Mouse (Mus musculus): ENCODE measurements around the gene Zfpl1.
"Not testable (repeated sequence)": the region's sequence is repeated elsewhere in the genome, so short reads cannot be mapped to it uniquely, and the experiment has no call there.

Zfpl1 gene

GRCm38 (mm10) chr19:6058966-6059365 lies 25.8 kb downstream of the Zfpl1 start:
- DNase-seq (ENCODE audit: low read depth in 2 of 2, low spot score in 2 of 2), result no peak

- DNase-seq (ENCODE audit: low read depth in 2 of 2, low spot score in 2 of 2), result no peak
Observed at GRCm38 (mm10) chr19:6058513-6058912, 26.2 kb downstream of the Zfpl1 start.

GRCm38 (mm10) chr19:6057313-6058096 lies 27.3 kb downstream of the Zfpl1 start, which contains the start of the genes Mrpl49 and Fau:
Gene Mrpl49 (minus strand): TSS chr19:6057785.
Gene Fau (plus strand): TSS chr19:6057844.
- peak; percentile 98 to 99 for DNase-seq (ENCODE audit: low read depth in 2 of 2, low spot score in 2 of 2)

DNA sequence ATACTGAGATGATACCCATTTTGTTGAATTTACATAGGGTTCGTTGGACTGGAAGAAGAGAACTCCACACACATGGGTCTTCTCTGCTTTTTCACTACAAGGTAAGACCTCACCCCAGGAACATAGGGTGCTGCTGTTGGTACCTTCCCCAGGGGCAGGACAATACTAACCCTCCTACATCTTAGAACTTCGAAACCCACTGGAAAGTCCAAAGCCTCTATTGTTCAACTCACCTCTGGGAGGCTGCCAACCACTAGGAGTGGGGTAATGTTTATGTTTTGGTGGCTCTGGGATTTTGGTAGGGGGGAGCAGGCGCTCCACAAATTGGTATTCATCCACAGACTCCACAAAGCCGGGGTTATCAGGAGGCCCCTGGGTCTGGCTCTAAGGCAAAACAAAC lies 28.1 kb downstream of the Zfpl1 start:
- DNase-seq (ENCODE audit: low read depth in 2 of 2, low spot score in 2 of 2), result no peak

GRCm38 (mm10) chr19:6054296-6054695 lies 30.5 kb downstream of the Zfpl1 start:
- DNase-seq (ENCODE audit: low read depth in 2 of 2, low spot score in 2 of 2), result no peak

- no peak for DNase-seq (ENCODE audit: low read depth in 2 of 2, low spot score in 2 of 2)
Observed at GRCm38 (mm10) chr19:6052516-6052915, 32.2 kb downstream of the Zfpl1 start.

- no peak for DNase-seq (ENCODE audit: low read depth in 2 of 2, low spot score in 2 of 2)
Observed at GRCm38 (mm10) chr19:6048681-6049410, 35.9 kb downstream of the Zfpl1 start.

DNA sequence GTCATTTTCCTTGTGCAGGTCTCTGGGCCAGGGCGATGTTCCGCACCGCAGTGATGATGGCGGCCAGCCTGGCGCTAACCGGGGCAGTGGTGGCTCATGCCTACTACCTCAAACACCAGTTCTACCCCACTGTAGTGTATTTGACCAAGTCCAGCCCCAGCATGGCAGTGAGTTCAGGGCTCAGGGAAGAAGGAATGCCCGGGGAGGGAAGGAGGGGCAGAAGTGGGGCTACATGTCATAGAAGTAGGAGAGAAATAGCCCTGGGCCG lies 36.9 kb downstream of the Zfpl1 start:
- no peak for DNase-seq (ENCODE audit: low read depth in 2 of 2, low spot score in 2 of 2)

DNA sequence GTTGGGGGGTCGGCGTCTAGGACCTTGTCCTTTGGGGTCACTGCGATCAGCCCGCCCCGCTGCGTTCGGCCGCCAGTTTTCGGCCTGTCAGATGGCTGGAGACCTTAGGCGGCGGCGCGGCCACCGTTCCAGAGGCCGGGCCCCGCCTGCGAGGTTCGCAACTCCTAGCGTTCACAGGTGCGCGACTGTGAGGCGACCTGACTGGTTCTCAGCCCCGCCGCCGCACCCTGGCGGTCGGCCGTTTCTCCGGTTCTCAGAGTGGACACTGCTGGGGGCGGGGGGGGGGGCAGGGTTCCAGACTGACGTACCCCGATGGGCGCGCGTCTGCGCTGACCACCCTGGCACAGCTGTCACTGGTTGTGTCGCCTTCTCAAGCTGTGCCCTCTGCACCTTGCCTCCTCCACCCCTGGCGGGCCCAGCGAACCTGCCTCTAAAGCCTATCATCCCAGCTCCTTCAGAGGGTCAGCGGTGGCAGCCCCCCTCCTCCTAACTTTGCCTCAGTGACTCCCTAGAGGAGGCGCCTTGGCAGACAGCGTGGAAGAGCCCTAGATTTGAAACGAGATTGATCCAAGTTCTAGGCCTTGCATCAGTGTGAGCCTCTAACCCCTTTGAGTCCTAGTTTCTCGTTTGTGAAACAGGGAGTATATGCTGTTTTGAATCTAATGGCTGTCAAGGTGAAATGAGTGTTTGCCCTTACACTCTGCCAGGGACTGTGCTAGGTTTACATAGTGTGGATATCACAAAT lies 37.4 kb downstream of the Zfpl1 start:
- no peak for DNase-seq (ENCODE audit: low read depth in 2 of 2, low spot score in 2 of 2)

GRCm38 (mm10) chr19:6046294-6047153 lies 38.2 kb downstream of the Zfpl1 start, which contains the start of gene Syvn1:
Gene Syvn1 (plus strand): TSS chr19:6046576.
- peak; percentile 80 to 88 for DNase-seq (ENCODE audit: low read depth in 2 of 2, low spot score in 2 of 2)

- no peak for DNase-seq (ENCODE audit: low read depth in 2 of 2, low spot score in 2 of 2)
Observed at GRCm38 (mm10) chr19:6045366-6046293, 39.1 kb downstream of the Zfpl1 start.

DNA sequence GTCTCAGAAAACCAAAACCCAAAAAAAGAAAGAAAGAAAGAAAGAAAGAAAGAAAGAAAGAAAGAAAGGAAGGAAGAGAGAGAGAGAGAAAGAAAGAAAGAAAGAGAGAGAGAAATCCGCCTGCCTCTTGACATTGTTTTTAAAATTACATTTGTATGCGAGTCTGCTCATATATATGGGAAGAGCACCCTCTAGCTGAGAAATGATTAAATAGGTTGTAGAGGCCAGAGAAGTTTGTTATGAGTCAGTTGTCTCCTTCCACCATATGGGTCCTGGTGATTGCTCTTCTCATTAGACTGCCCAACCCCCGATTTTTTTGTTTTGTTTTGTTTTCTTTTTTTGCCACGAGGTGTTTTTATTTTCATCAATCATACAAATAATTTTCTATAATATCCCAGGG lies 40.7 kb downstream of the Zfpl1 start:
- not testable (repeated sequence) for DNase-seq (ENCODE audit: low read depth in 2 of 2, low spot score in 2 of 2)

- no peak for DNase-seq (ENCODE audit: low read depth in 2 of 2, low spot score in 2 of 2)
Observed at GRCm38 (mm10) chr19:6042293-6042692, 42.5 kb downstream of the Zfpl1 start.

- DNase-seq (ENCODE audit: low read depth in 2 of 2, low spot score in 2 of 2), result no peak
Observed at GRCm38 (mm10) chr19:6040002-6040401, 44.8 kb downstream of the Zfpl1 start.

- no peak for DNase-seq (ENCODE audit: low read depth in 2 of 2, low spot score in 2 of 2)
Observed at GRCm38 (mm10) chr19:6038326-6038725, 46.4 kb downstream of the Zfpl1 start.

DNA sequence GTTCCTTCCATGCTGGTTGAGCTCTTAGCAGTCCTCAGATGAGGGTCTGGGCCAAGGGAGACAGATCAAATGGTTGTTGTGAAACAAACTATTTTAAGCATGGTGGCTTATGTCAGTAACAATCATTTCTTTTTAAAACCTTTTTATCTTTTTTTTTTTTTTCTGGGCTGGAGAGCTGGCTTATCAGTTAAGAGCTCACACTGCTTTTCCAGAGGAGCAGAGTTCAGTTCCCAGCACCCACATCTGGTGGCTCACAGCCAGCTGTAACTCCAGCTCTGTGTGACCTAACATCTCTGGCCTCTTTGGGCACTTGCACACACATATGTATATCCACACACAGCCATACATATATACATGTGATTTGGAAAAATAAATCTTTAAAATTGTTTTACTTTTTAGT lies 47.1 kb downstream of the Zfpl1 start:
- DNase-seq (ENCODE audit: low read depth in 2 of 2, low spot score in 2 of 2), result no peak

DNA sequence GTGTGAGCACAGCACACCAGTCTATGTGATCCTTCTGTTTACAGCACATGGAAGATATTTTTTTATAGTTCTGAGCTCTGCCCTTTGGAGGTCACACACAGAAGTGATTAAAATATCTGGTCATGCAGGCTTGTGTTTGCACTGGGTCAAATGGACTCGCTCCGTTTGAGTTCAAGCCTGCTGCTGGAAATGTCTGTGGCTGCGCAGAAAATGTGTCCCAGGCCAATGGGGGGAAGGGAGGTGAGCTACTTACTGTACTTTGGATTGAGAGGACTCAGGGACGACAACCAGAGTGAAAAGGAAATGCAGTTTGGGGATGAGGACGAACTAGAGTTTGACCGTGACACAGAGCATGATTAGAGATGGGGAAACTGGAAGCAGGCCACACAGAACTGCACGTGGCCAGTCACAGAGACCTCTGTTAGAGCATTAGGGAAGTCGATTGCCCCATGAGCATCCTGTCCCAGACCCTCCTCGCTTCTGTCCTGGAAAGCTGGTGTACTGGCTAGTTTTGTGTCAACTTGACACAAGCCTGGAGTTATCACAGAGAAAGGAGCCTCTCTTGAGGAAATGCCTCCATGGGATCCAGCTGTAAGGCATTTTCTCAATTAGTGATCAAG lies 48.7 kb downstream of the Zfpl1 start:
- DNase-seq (ENCODE audit: low read depth in 2 of 2, low spot score in 2 of 2), result no peak

Measured in CD8-positive naive resting alpha-beta T cell, adult 2 months (primary cell).